Mouse (Mus musculus): ENCODE results near the gene Slc2a2. TPM values are rescaled to one million over a fixed set of nuclear protein-coding genes. Genes with fewer than 3 reads are reported as not detected.

Gene Slc2a2
- polyA plus RNA-seq, 1 experiment from 2014 or later = 106 TPM

DNA sequence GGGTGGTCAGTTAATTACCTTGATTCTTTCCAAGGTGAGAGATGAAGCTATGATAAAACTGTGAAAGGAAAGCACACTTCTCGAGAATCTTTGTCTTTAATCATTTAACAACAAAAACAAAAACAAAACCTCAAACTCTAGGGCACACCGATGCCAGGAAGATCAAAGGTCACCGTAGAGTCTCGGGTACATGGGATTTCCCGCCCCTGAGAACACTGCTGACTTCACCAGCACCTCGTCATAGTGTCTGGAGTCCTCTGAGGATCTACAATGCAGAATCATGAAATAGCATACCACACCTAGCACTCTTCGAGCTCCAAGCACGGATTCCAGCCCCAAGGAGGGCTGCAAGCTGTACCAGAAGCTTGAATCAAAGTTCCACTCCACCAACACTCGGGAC, 82.8 kb downstream of the Slc2a2 start:
- Histone ChIP-seq H3K36me3 (ENCODE audit: control insufficient read depth, insufficient read depth) (no peaks in the 10 kb centered on the region), H3K9me3 (ENCODE audit: control insufficient read depth) (no peaks in the 10 kb centered on the region), H3K4me3 (ENCODE audit: low read depth, low read length) (no peak overlapping the region), H3K4me2 (replicated peaks; ENCODE audit: low read depth) (peak overlapping the region; percentile 99; the same call in 1 of the 2 replicates), H3K9ac (ENCODE audit: low read depth, low read length) (no peak overlapping the region), H3K4me1 (replicated peaks; ENCODE audit: control insufficient read depth, insufficient read depth, low read length) (no peaks in the 10 kb centered on the region; the same call in 1 of the 2 replicates), H3K27me3 (replicated peaks; ENCODE audit: control insufficient read depth, insufficient read depth, low read length) (no peaks in the 10 kb centered on the region), H3K27ac (ENCODE audit: low read depth, low read length) (no peak overlapping the region)
- peak; percentile 6; the same call in 1 of the 2 replicates for ATAC-seq
- WGBS = 77% methylated on average over 9 of the region's 9 CpGs
- TF ChIP-seq CTCF (IDR thresholded peaks at IDR 0.05; ENCODE audit: low read depth) = no peak

Other genes with a start within 250 kb of the Slc2a2 start
- 2.8 and 3.2 TPM in 2 replicates for gene Eif5a2, start 83.4 kb downstream of the Slc2a2 start, polyA plus RNA-seq (2015; fragmentation: Nextera tagmentation; extraction: Ambion mirVana)
- 444 and 479 TPM in 2 replicates for gene Rpl22l1, start 107.5 kb downstream of the Slc2a2 start, polyA plus RNA-seq (2015; fragmentation: Nextera tagmentation; extraction: Ambion mirVana)
- not detected in 2 replicates for gene Gm1527, start 194.7 kb downstream of the Slc2a2 start, polyA plus RNA-seq (2015; fragmentation: Nextera tagmentation; extraction: Ambion mirVana)

Data from intestine, postnatal 0 days (tissue).